Mouse (Mus musculus) thymus, adult 2 months (tissue): ENCODE measurements at regions not wholly inside any gene's neighbourhood (a gene's known extent, or its start where the extent isn't known, plus 50 kb on each side); places are given as distances from the start of the nearest gene placed in this dataset.

Experiments used
- DNase-seq: peaks from one replicate; pipeline ENCODE4 v3.0.0; 2021
- H3K27ac ChIP-seq: fragments of 200-500 bp; 2 replicates; pipeline ENCODE4 v1.5.1; 2012; ENCODE audit warnings: low read length, control low read depth; ENCODE audit not compliant: control insufficient read depth, insufficient read depth
- H3K27me3 ChIP-seq: fragments of 200-500 bp; 2 replicates; pipeline ENCODE4 v1.6.1; 2012; ENCODE audit warnings: mild to moderate bottlenecking, low read length, moderate library complexity, mixed read lengths; ENCODE audit not compliant: control insufficient read depth, insufficient read depth
- H3K36me3 ChIP-seq: fragments of 200-500 bp; 2 replicates; pipeline ENCODE4 v1.6.1; 2012; ENCODE audit warnings: mild to moderate bottlenecking, low read length, moderate library complexity; ENCODE audit not compliant: control insufficient read depth, insufficient read depth
- H3K4me1 ChIP-seq: fragments of 200-500 bp; replicated peaks from 2 replicates; pipeline ENCODE4 v1.6.1; 2012; ENCODE audit warnings: low read length; ENCODE audit not compliant: control insufficient read depth, insufficient read depth
- H3K4me3 ChIP-seq: fragments of 200-500 bp; 2 replicates; pipeline ENCODE4 v1.5.1; 2012; ENCODE audit warnings: mild to moderate bottlenecking, low read length, control low read depth, moderate library complexity; ENCODE audit not compliant: control insufficient read depth, insufficient read depth
- CTCF ChIP-seq: fragments of 200-500 bp; IDR thresholded peaks from 2 replicates; pipeline ENCODE4 v1.5.1; 2012; ENCODE audit warnings: mild to moderate bottlenecking, control low read depth, low read length, moderate library complexity, borderline replicate concordance; ENCODE audit not compliant: control insufficient read depth, poor library complexity, insufficient read depth; ENCODE audit errors: extremely low read depth
- POLR2A ChIP-seq: fragments of 200-500 bp; IDR thresholded peaks from 2 replicates; pipeline ENCODE4 v1.6.1; 2012; ENCODE audit warnings: mild to moderate bottlenecking, low read length, control low read depth, moderate library complexity; ENCODE audit not compliant: control insufficient read depth, poor library complexity, insufficient read depth; ENCODE audit errors: extremely low read depth
- WGBS: fragments of 180-500 bp; shearing (Covaris S2); methylation state at CpG from one replicate; pipeline ENCODE4 v1.1.7; 2018; 5-methylcytosine and 5-hydroxymethylcytosine counted together

GRCm38 (mm10) chr15:97107779-97108178, 52.0 kb upstream of the Slc38a4 start:
- H3K4me3 ChIP-seq: no peak overlapping the region
- H3K36me3 ChIP-seq: no peaks in the 10 kb centered on the region
- H3K27ac ChIP-seq: no peak overlapping the region
- DNase-seq: no peak
- 49% methylated on average over 10 of the region's 10 CpGs for WGBS
- no peak for TF ChIP-seq CTCF
- TF ChIP-seq POLR2A: no peak
- H3K27me3 ChIP-seq: no peaks in the 10 kb centered on the region
- H3K4me1 ChIP-seq: no peaks in the 10 kb centered on the region

- no peak overlapping the region for H3K27ac ChIP-seq
- no peak overlapping the region for H3K4me3 ChIP-seq
- H3K27me3 ChIP-seq: no peaks in the 10 kb centered on the region
- TF ChIP-seq POLR2A: no peak
- TF ChIP-seq CTCF: no peak
- H3K4me1 ChIP-seq: no peaks in the 10 kb centered on the region
- DNase-seq: no peak
- 92% methylated on average over 6 of the region's 6 CpGs for WGBS
- no peaks in the 10 kb centered on the region for H3K36me3 ChIP-seq
Observed at GRCm38 (mm10) chr15:97106556-97106955, 50.8 kb upstream of the Slc38a4 start.
